In the genomic region with DNA sequence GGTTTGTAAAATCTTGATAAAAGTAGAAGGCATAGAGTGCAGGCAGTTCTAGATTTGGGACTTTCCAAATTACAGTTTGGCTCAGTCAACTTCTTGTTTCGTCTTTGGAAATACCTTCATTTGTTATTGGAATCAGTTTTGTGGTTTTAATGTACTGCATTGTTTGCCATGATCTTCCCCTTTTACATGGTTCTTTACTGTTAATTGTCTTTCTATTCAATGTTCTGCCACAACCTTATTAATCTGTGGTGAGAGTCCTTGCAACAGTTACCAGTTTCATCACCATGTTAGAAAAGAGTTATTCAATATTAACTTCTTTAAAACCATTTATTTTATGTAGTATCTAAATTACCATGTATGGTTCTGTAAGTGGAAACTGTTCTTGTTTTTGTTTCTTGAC, we compare ENCODE assay signal across 22 mouse cellular contexts. TPM values are rescaled to one million over a fixed set of nuclear protein-coding genes. Genes with fewer than 3 reads are reported as not detected.
DNase-seq lines count a peak whose midpoint lies in the region; ATAC-seq lines count a peak whose summit lies in the region.
"Had no signal": no experiment of that assay in that cellular context is flagged by ENCODE, and none has a peak within 500 bp of the region (broad histone marks: within the 10 kb centered on the region; RNA-seq: fewer than 3 reads in every experiment).

No protein-coding gene starts in this region.

- no peaks in the 10 kb centered on the region for H3K36me3 ChIP-seq in hindbrain, embryonic 11.5 days (ENCODE audit: control insufficient read depth, insufficient read depth, low read length)
- H3K36me3 ChIP-seq: embryonic facial prominence, embryonic 15.5 days; forebrain, embryonic 15.5 days had no signal

- peak; percentile 45; the same call in 1 of the 2 replicates for ATAC-seq in megakaryocyte, adult 5-6 weeks (ENCODE audit: poor library complexity, severe bottlenecking)
- peak; percentile 47; the same call in 1 of the 2 replicates for ATAC-seq in monocyte, adult 5-6 weeks (replicated peaks; ENCODE audit: insufficient number of reproducible peaks, low FRiP score, low TSS enrichment, poor library complexity, severe bottlenecking)
- ATAC-seq in erythroid progenitor cell, adult 5-6 weeks (replicated peaks; ENCODE audit: low FRiP score, poor library complexity, severe bottlenecking) = no peak
- ATAC-seq in hindbrain, embryonic 11.5 days (ENCODE audit: low FRiP score) = no peak
- ATAC-seq: forebrain, embryonic 13.5 days; forebrain, embryonic 15.5 days; forebrain, postnatal 0 days had no signal

- WGBS in hindbrain, embryonic 11.5 days = 87% methylated on average over 1 of the region's 1 CpGs

- H3K27ac ChIP-seq in hindbrain, embryonic 11.5 days (ENCODE audit: low read depth, low read length) = no peak overlapping the region
- H3K27ac ChIP-seq: embryonic facial prominence, embryonic 13.5 days; embryonic facial prominence, embryonic 15.5 days; forebrain, embryonic 13.5 days; forebrain, embryonic 15.5 days had no signal

- no peak overlapping the region for H3K4me2 ChIP-seq in hindbrain, embryonic 11.5 days (replicated peaks; ENCODE audit: low read depth, low read length)
- H3K4me2 ChIP-seq: embryonic facial prominence, embryonic 13.5 days; embryonic facial prominence, embryonic 15.5 days; forebrain, embryonic 13.5 days; forebrain, embryonic 15.5 days had no signal

- peak; percentile 30 for DNase-seq in A20 (ENCODE audit: low read depth, low spot score)
- DNase-seq in heart, adult 9 months (ENCODE audit: low spot score in 2 of 2) = no peak
- DNase-seq in hindbrain, embryonic 11.5 days (ENCODE audit: low spot score) = no peak
- DNase-seq: adrenal gland, adult 2 months; adrenal gland, postnatal 10 days; adrenal gland, postnatal 25 days; cerebellum, adult 11 months; cerebellum, adult 18-20 months; cerebellum, adult 8-10 months; cerebellum, adult 9-11 months; cerebellum, postnatal 14 days; cerebellum, postnatal 36 days; embryo, embryonic 11 days; forebrain, postnatal 0 days had no signal

- H3K9ac ChIP-seq in hindbrain, embryonic 11.5 days (ENCODE audit: low read depth, low read length) = no peak overlapping the region
- H3K9ac ChIP-seq: embryonic facial prominence, embryonic 13.5 days; embryonic facial prominence, embryonic 15.5 days; forebrain, embryonic 13.5 days; forebrain, embryonic 15.5 days; forebrain, postnatal 0 days had no signal

- no peaks in the 10 kb centered on the region for H3K4me1 ChIP-seq in hindbrain, embryonic 11.5 days (replicated peaks; ENCODE audit: control insufficient read depth, insufficient read depth, low read length)
- H3K4me1 ChIP-seq: embryonic facial prominence, embryonic 13.5 days; embryonic facial prominence, embryonic 15.5 days; forebrain, embryonic 13.5 days; forebrain, embryonic 15.5 days had no signal

- H3K4me3 ChIP-seq in hindbrain, embryonic 11.5 days (ENCODE audit: low read depth, low read length) = no peak overlapping the region
- H3K4me3 ChIP-seq: embryonic facial prominence, embryonic 13.5 days; embryonic facial prominence, embryonic 15.5 days; erythroblast, embryonic 14.5 days; forebrain, embryonic 13.5 days; forebrain, embryonic 15.5 days had no signal

- no peaks in the 10 kb centered on the region for H3K27me3 ChIP-seq in hindbrain, embryonic 11.5 days (ENCODE audit: control insufficient read depth, insufficient read depth, low read length)
- H3K27me3 ChIP-seq: forebrain, embryonic 13.5 days; forebrain, embryonic 15.5 days had no signal

- no peaks in the 10 kb centered on the region for H3K9me3 ChIP-seq in hindbrain, embryonic 11.5 days (ENCODE audit: control insufficient read depth, low read length)
- H3K9me3 ChIP-seq: embryonic facial prominence, embryonic 13.5 days; embryonic facial prominence, embryonic 15.5 days; forebrain, embryonic 13.5 days; forebrain, embryonic 15.5 days had no signal

RNA-seq across cellular contexts. Expression of a gene that starts 13.0 kb away (rescaled TPM):
- total RNA-seq in megakaryocyte, adult 5-6 weeks (2015) = 79.3 and 80.7 TPM in 2 replicates
- total RNA-seq in megakaryocyte, adult 5-6 weeks (2017) = 53.6 and 67.7 TPM in 2 replicates
- 65.0 to 150 TPM (median 137 TPM) in 3 replicates for total RNA-seq in monocyte, adult 5-6 weeks (2017)
- total RNA-seq in erythroid progenitor cell, adult 5-6 weeks (2015; ENCODE audit: low replicate concordance) = 89.0 and 101 TPM in 2 replicates
- total RNA-seq in erythroid progenitor cell, adult 5-6 weeks (2017; ENCODE audit: low replicate concordance) = 95.2 and 165 TPM in 2 replicates
- polyA plus RNA-seq in hindbrain, embryonic 11.5 days (2014; fragmentation: Nextera tagmentation; extraction: Ambion mirVana) = 75.2 and 117 TPM in 2 replicates

Comparison
In these comparisons a context has a peak if more than half of its experiments do, and no peak if none do; other contexts are left out.
1. ATAC-seq: peak in megakaryocyte, adult 5-6 weeks (single experiment) and monocyte, adult 5-6 weeks (single experiment); none in erythroid progenitor cell, adult 5-6 weeks (single experiment) and hindbrain, embryonic 11.5 days (single experiment).